Comparison of ENCODE assay signal across 9 mouse cellular contexts in the genomic region with DNA sequence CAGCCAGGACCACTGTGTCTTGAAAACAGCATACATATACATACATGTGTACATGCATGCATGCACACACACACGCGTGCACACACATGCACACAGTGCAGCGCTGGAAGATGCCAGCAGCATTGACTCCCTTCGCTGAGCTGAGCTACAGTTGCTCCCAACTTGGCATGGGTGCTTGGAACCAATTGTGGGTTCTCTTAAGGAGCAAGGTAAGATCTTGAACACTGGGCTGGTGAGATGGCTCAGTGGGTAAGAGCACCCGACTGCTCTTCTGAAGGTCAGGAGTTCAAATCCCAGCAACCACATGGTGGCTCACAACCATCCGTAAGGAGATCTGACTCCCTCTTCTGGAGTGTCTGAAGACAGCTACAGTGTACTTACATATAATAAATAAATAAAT. TPM values are rescaled to one million over a fixed set of nuclear protein-coding genes. Genes with fewer than 3 reads are reported as not detected.
DNase-seq lines count a peak whose midpoint lies in the region; ATAC-seq and TF ChIP-seq lines count a peak whose summit lies in the region.
"Not testable (repeated sequence)": the region's sequence is repeated elsewhere in the genome, so short reads cannot be mapped to it uniquely, and the experiment has no call there.
"Had no signal": no experiment of that assay in that cellular context is flagged by ENCODE, and none has a peak within 500 bp of the region (broad histone marks: within the 10 kb centered on the region; RNA-seq: fewer than 3 reads in every experiment).

No protein-coding gene starts in this region.

- not testable (repeated sequence) for H3K9me3 ChIP-seq in MEL (replicated peaks; ENCODE audit: insufficient read depth, low read length); embryonic facial prominence, embryonic 13.5 days; limb, embryonic 13.5 days; liver, embryonic 13.5 days (replicated peaks); liver, embryonic 16.5 days (replicated peaks; ENCODE audit: control insufficient read depth, low read length)

- H3K36me3 ChIP-seq in MEL (ENCODE audit: control insufficient read depth in 1 of 2, insufficient read depth in 2 of 2, low read length in 2 of 2): peaks cover 0 to 14% of the 10 kb centered on the region in 2 experiments; a peak in 2 of 4 replicates
- H3K36me3 ChIP-seq in embryonic facial prominence, embryonic 13.5 days; limb, embryonic 13.5 days; liver, embryonic 13.5 days; liver, embryonic 16.5 days (ENCODE audit: control insufficient read depth, insufficient read depth); myocyte (ENCODE audit: control insufficient read depth, insufficient read depth): not testable (repeated sequence)

- TF ChIP-seq RAD21 in MEL (IDR thresholded peaks at IDR 0.05; ENCODE audit: low read depth, low read length): not testable (repeated sequence)

- not testable (repeated sequence) for H3K79me2 ChIP-seq in MEL (ENCODE audit: control insufficient read depth, insufficient read depth, low read length, poor library complexity); myocyte (ENCODE audit: control insufficient read depth, insufficient read depth)

- not testable (repeated sequence) for TF ChIP-seq POLR2A in MEL (IDR thresholded peaks at IDR 0.05; ENCODE audit: control insufficient read depth in 1 of 2, insufficient read depth in 1 of 2, low read depth in 1 of 2, low read length in 2 of 2, poor library complexity in 1 of 2); myocyte (IDR thresholded peaks at IDR 0.05; ENCODE audit: insufficient read length, low read depth)

- not testable (repeated sequence) for H3K27me3 ChIP-seq in MEL (ENCODE audit: control insufficient read depth in 1 of 2, insufficient read depth in 2 of 2, low read length in 2 of 2); myocyte (ENCODE audit: control insufficient read depth, insufficient read depth, insufficient read length)
- peaks cover 99% of the 10 kb centered on the region for H3K27me3 ChIP-seq in embryonic facial prominence, embryonic 13.5 days
- peaks cover 100% of the 10 kb centered on the region for H3K27me3 ChIP-seq in limb, embryonic 13.5 days
- H3K27me3 ChIP-seq in liver, embryonic 13.5 days: peaks cover 83% of the 10 kb centered on the region
- H3K27me3 ChIP-seq in liver, embryonic 16.5 days (ENCODE audit: control insufficient read depth, insufficient read depth, low read depth, low read length): peaks cover 59% of the 10 kb centered on the region

- not testable (repeated sequence) for H3K4me3 ChIP-seq in MEL (ENCODE audit: control insufficient read depth in 1 of 2, insufficient read depth in 1 of 2, low read depth in 2 of 2, low read length in 2 of 2); embryonic facial prominence, embryonic 13.5 days; limb, embryonic 13.5 days; liver, embryonic 16.5 days (ENCODE audit: low read depth, low read length); myocyte
- H3K4me3 ChIP-seq in liver, embryonic 13.5 days (replicated peaks): peak overlapping the region; percentile 56; the same call in 1 of the 2 replicates

- TF ChIP-seq CTCF in MEL (IDR thresholded peaks at IDR 0.05 in 2 of 3, conservative IDR thresholded peaks at IDR 0.05 in 1 of 3; ENCODE audit: control insufficient read depth in 1 of 3, insufficient read depth in 1 of 3, low read depth in 2 of 3, low read length in 3 of 3, poor library complexity in 1 of 3, severe bottlenecking in 1 of 3): not testable (repeated sequence)

- H3K9ac ChIP-seq in MEL (ENCODE audit: control insufficient read depth, low read depth, low read length, poor library complexity, severe bottlenecking); liver, embryonic 16.5 days (ENCODE audit: low read depth, low read length): not testable (repeated sequence)
- 0 out of 2 replicates have a peak overlapping the region, but pooled peaks have one; percentile 22 for H3K9ac ChIP-seq in embryonic facial prominence, embryonic 13.5 days
- 0 out of 2 replicates have a peak overlapping the region, but pooled peaks have one; percentile 19 for H3K9ac ChIP-seq in limb, embryonic 13.5 days
- peak overlapping the region; percentile 75; the same call in 1 of the 2 replicates for H3K9ac ChIP-seq in liver, embryonic 13.5 days

- not testable (repeated sequence) for ATAC-seq in embryonic facial prominence, embryonic 13.5 days (ENCODE audit: insufficient number of reproducible peaks, insufficient read depth, low FRiP score, low TSS enrichment, low read depth); limb, embryonic 13.5 days (ENCODE audit: low FRiP score, low read depth); liver, embryonic 13.5 days (ENCODE audit: low read depth); liver, embryonic 16.5 days (ENCODE audit: low read depth)

- not testable (repeated sequence) for H3K4me2 ChIP-seq in embryonic facial prominence, embryonic 13.5 days; limb, embryonic 13.5 days (replicated peaks)
- peak overlapping the region; percentile 82 for H3K4me2 ChIP-seq in liver, embryonic 13.5 days
- peak overlapping the region; percentile 71; the same call in 1 of the 2 replicates for H3K4me2 ChIP-seq in liver, embryonic 16.5 days (ENCODE audit: low read depth, low read length)
- peak overlapping the region; percentile 59 for H3K4me2 ChIP-seq in myocyte (ENCODE audit: low read depth)

- not testable (repeated sequence) for H3K27ac ChIP-seq in MEL (ENCODE audit: control insufficient read depth, low read depth, low read length); embryonic facial prominence, embryonic 13.5 days; limb, embryonic 13.5 days; liver, embryonic 16.5 days (ENCODE audit: low read length)
- H3K27ac ChIP-seq in liver, embryonic 13.5 days: peak overlapping the region; percentile 98; the same call in 1 of the 2 replicates

- peaks cover 11 to 19% of the 10 kb centered on the region in 2 experiments for H3K4me1 ChIP-seq in MEL (ENCODE audit: control insufficient read depth in 1 of 2, insufficient read depth in 2 of 2, low read length in 2 of 2)
- peaks cover 78% of the 10 kb centered on the region for H3K4me1 ChIP-seq in embryonic facial prominence, embryonic 13.5 days
- H3K4me1 ChIP-seq in limb, embryonic 13.5 days: peaks cover 51% of the 10 kb centered on the region
- H3K4me1 ChIP-seq in liver, embryonic 13.5 days (replicated peaks): peaks cover 83% of the 10 kb centered on the region
- H3K4me1 ChIP-seq in liver, embryonic 16.5 days (ENCODE audit: control insufficient read depth, low read depth, low read length): peaks cover 66% of the 10 kb centered on the region

- TF ChIP-seq EP300 in MEL (IDR thresholded peaks at IDR 0.05; ENCODE audit: low read depth in 1 of 2, low read length in 2 of 2): not testable (repeated sequence)

- WGBS in embryonic facial prominence, embryonic 13.5 days: 65% methylated on average over 6 of the region's 6 CpGs
- 76% methylated on average over 6 of the region's 6 CpGs for WGBS in limb, embryonic 13.5 days
- WGBS in liver, embryonic 13.5 days (ENCODE audit: insufficient replicate concordance): 79% methylated on average over 5 of the region's 6 CpGs
- WGBS in liver, embryonic 16.5 days (ENCODE audit: insufficient replicate concordance): 81% methylated on average over 5 of the region's 6 CpGs

- peak; percentile 30 for DNase-seq in MEL (ENCODE audit: low read depth, low spot score)
- not testable (repeated sequence) for DNase-seq in liver, embryonic 13.5 days

- not testable (repeated sequence) for H3ac ChIP-seq in myocyte (ENCODE audit: control insufficient read depth, insufficient read length)

RNA-seq across cellular contexts. Expression of a gene that starts 2.3 kb away (rescaled TPM):
- total RNA-seq in MEL (2012; rRNA removed): 2.4 and 3.9 TPM in 2 replicates
- polyA plus RNA-seq in MEL (2012; ENCODE audit: insufficient read depth in 1 of 2, insufficient read length in 2 of 2, low read depth in 1 of 2, low replicate concordance in 2 of 2, missing spikeins in 1 of 2) (10 to 100 TPM in 1 of 2 experiments, not detected in 1; 16.5 TPM), myocyte (2012; fragmentation: generic; extraction: Trizol) (57.8 TPM)
- polyA plus RNA-seq in embryonic facial prominence, embryonic 13.5 days (2015; fragmentation: Nextera tagmentation; extraction: Ambion mirVana): 3.2 and 4.3 TPM in 2 replicates
- polyA plus RNA-seq in limb, embryonic 13.5 days (2015; fragmentation: Nextera tagmentation; extraction: Ambion mirVana): 2.0 and 2.4 TPM in 2 replicates
- polyA plus RNA-seq in liver, embryonic 13.5 days (2015; fragmentation: Nextera tagmentation; extraction: Ambion mirVana): 1.8 and 2.5 TPM in 2 replicates
- 2.2 and 3.4 TPM in 2 replicates for polyA plus RNA-seq in liver, embryonic 16.5 days (2015; fragmentation: Nextera tagmentation; extraction: Ambion mirVana)

RNA-seq across cellular contexts. Expression of a gene that starts 10.3 kb away (rescaled TPM):
- 0.19 TPM in 1 of 2 replicates, not detected in the other for total RNA-seq in MEL (2012; rRNA removed)
- polyA plus RNA-seq in MEL (2012; ENCODE audit: insufficient read depth in 1 of 2, insufficient read length in 2 of 2, low read depth in 1 of 2, low replicate concordance in 2 of 2, missing spikeins in 1 of 2) (under 1 TPM in 1 of 2 experiments, not detected in 1; 0.19 TPM), myocyte (2012; fragmentation: generic; extraction: Trizol) (0.05 TPM)
- 1.8 and 2.6 TPM in 2 replicates for polyA plus RNA-seq in embryonic facial prominence, embryonic 13.5 days (2015; fragmentation: Nextera tagmentation; extraction: Ambion mirVana)
- polyA plus RNA-seq in limb, embryonic 13.5 days (2015; fragmentation: Nextera tagmentation; extraction: Ambion mirVana): 1.2 and 2.2 TPM in 2 replicates
- polyA plus RNA-seq in liver, embryonic 13.5 days (2015; fragmentation: Nextera tagmentation; extraction: Ambion mirVana): 0.12 TPM in 1 of 2 replicates, not detected in the other
- 0.05 and 0.18 TPM in 2 replicates for polyA plus RNA-seq in liver, embryonic 16.5 days (2015; fragmentation: Nextera tagmentation; extraction: Ambion mirVana)
- total RNA-seq: G1E had no signal
- polyA plus RNA-seq: C2C12; erythroblast, embryonic 14.5 days; G1E had no signal

RNA-seq across cellular contexts. Expression of a gene that starts 16.2 kb away (rescaled TPM):
- total RNA-seq in MEL (2012; rRNA removed): 3.1 and 3.2 TPM in 2 replicates
- polyA plus RNA-seq in MEL (2012; ENCODE audit: insufficient read depth in 1 of 2, insufficient read length in 2 of 2, low read depth in 1 of 2, low replicate concordance in 2 of 2, missing spikeins in 1 of 2): 10 to 100 TPM in 1 of 2 experiments, not detected in 1; 27.9 TPM
- polyA plus RNA-seq in embryonic facial prominence, embryonic 13.5 days (2015; fragmentation: Nextera tagmentation; extraction: Ambion mirVana): 6.0 and 6.3 TPM in 2 replicates
- 6.1 and 6.3 TPM in 2 replicates for polyA plus RNA-seq in limb, embryonic 13.5 days (2015; fragmentation: Nextera tagmentation; extraction: Ambion mirVana)
- polyA plus RNA-seq in liver, embryonic 13.5 days (2015; fragmentation: Nextera tagmentation; extraction: Ambion mirVana): 50.9 and 65.0 TPM in 2 replicates
- polyA plus RNA-seq in liver, embryonic 16.5 days (2015; fragmentation: Nextera tagmentation; extraction: Ambion mirVana): 83.9 and 102 TPM in 2 replicates
- polyA plus RNA-seq in myocyte (2012; fragmentation: generic; extraction: Trizol): 25.7 TPM

RNA-seq across cellular contexts. Expression of a gene that starts 16.6 kb away (rescaled TPM):
- total RNA-seq in MEL (2012; rRNA removed): 6.1 and 6.5 TPM in 2 replicates
- polyA plus RNA-seq in MEL (2012; ENCODE audit: insufficient read depth in 1 of 2, insufficient read length in 2 of 2, low read depth in 1 of 2, low replicate concordance in 2 of 2, missing spikeins in 1 of 2): 10 to 100 TPM in 1 of 2 experiments, not detected in 1; 23.1 TPM
- 4.4 and 4.9 TPM in 2 replicates for polyA plus RNA-seq in embryonic facial prominence, embryonic 13.5 days (2015; fragmentation: Nextera tagmentation; extraction: Ambion mirVana)
- polyA plus RNA-seq in limb, embryonic 13.5 days (2015; fragmentation: Nextera tagmentation; extraction: Ambion mirVana): 4.8 and 6.5 TPM in 2 replicates
- 5.3 TPM in 2 replicates for polyA plus RNA-seq in liver, embryonic 13.5 days (2015; fragmentation: Nextera tagmentation; extraction: Ambion mirVana)
- 3.5 and 4.0 TPM in 2 replicates for polyA plus RNA-seq in liver, embryonic 16.5 days (2015; fragmentation: Nextera tagmentation; extraction: Ambion mirVana)
- 2.1 TPM for polyA plus RNA-seq in myocyte (2012; fragmentation: generic; extraction: Trizol)

RNA-seq across cellular contexts. Expression of a gene that starts 25.6 kb away (rescaled TPM):
- 68.9 and 81.5 TPM in 2 replicates for total RNA-seq in MEL (2012; rRNA removed)
- polyA plus RNA-seq in MEL (2012; ENCODE audit: insufficient read depth in 1 of 2, insufficient read length in 2 of 2, low read depth in 1 of 2, low replicate concordance in 2 of 2, missing spikeins in 1 of 2) (10 to 100 TPM in 1 of 2 experiments, not detected in 1; 65.7 TPM), myocyte (2012; fragmentation: generic; extraction: Trizol) (44.0 TPM)
- polyA plus RNA-seq in embryonic facial prominence, embryonic 13.5 days (2015; fragmentation: Nextera tagmentation; extraction: Ambion mirVana): 49.3 and 57.9 TPM in 2 replicates
- polyA plus RNA-seq in limb, embryonic 13.5 days (2015; fragmentation: Nextera tagmentation; extraction: Ambion mirVana): 50.7 and 51.2 TPM in 2 replicates
- 42.3 and 43.7 TPM in 2 replicates for polyA plus RNA-seq in liver, embryonic 13.5 days (2015; fragmentation: Nextera tagmentation; extraction: Ambion mirVana)
- 27.9 and 29.0 TPM in 2 replicates for polyA plus RNA-seq in liver, embryonic 16.5 days (2015; fragmentation: Nextera tagmentation; extraction: Ambion mirVana)
